Mouse (Mus musculus) CH12.LX (cell line): Measurements from ENCODE around the gene Syngr2. TPM values are rescaled to one million over a fixed set of nuclear protein-coding genes. Genes with fewer than 3 reads are reported as not detected.

Source experiments
- DNase-seq: peaks from one replicate; pipeline ENCODE4 v3.0.0-alpha.2; 2013; ENCODE audit errors: extremely low read depth
- H3K27ac ChIP-seq: 2 replicates; pipeline ENCODE4 v1.5.1; 2012; ENCODE audit warnings: low read depth, mild to moderate bottlenecking, control low read depth, moderate library complexity; ENCODE audit not compliant: insufficient read depth
- H3K27me3 ChIP-seq: replicated peaks from 2 replicates; pipeline ENCODE3; 2012; ENCODE audit warnings: inconsistent platforms
- H3K36me3 ChIP-seq, 2 experiments: replicated peaks in 1 of 2; 2 replicates each; pipeline versions ENCODE3 to v1.6.1; 2012; ENCODE audit warnings: inconsistent platforms in 1 of 2, low read length in 1 of 2, mild to moderate bottlenecking in 1 of 2, mixed read lengths in 1 of 2, moderate library complexity in 1 of 2; ENCODE audit not compliant: control insufficient read depth in 1 of 2, insufficient read depth in 1 of 2
- H3K4me1 ChIP-seq, 2 experiments: 2 replicates each; pipeline ENCODE4 v1.6.1; 2012; ENCODE audit warnings: inconsistent platforms in 1 of 2, moderate library complexity in 1 of 2; ENCODE audit not compliant: insufficient read depth in 2 of 2, control insufficient read depth in 1 of 2
- H3K4me2 ChIP-seq: 2 replicates; pipeline ENCODE4 v1.6.1; 2012; ENCODE audit warnings: low read depth, mild to moderate bottlenecking, control low read depth; ENCODE audit not compliant: poor library complexity, insufficient read depth, severe bottlenecking
- H3K4me3 ChIP-seq, 3 experiments: fragments of 150-350 bp in 1 of 3; sonication (generic) in 1 of 3; replicated peaks in 1 of 3; 2 replicates each; pipeline versions ENCODE3 to v1.5.1; 2011 to 2012; ENCODE audit warnings: low read depth in 2 of 3, low read length in 2 of 3, mild to moderate bottlenecking in 2 of 3, moderate library complexity in 2 of 3, control low read depth in 1 of 3, improper control_type of control experiment in 1 of 3, inconsistent platforms in 1 of 3, mixed read lengths in 1 of 3; ENCODE audit not compliant: poor library complexity in 1 of 3
- H3K79me2 ChIP-seq: replicated peaks from 2 replicates; pipeline ENCODE4 v1.6.1; 2012; ENCODE audit warnings: mild to moderate bottlenecking, moderate library complexity; ENCODE audit not compliant: control insufficient read depth, poor library complexity, insufficient read depth, severe bottlenecking; ENCODE audit errors: extremely low read depth
- H3K9ac ChIP-seq: 2 replicates; pipeline ENCODE4 v1.6.1; 2012; ENCODE audit warnings: low read depth, mild to moderate bottlenecking, control low read depth, moderate library complexity; ENCODE audit not compliant: insufficient read depth
- H3K9me3 ChIP-seq: replicated peaks from 2 replicates; pipeline ENCODE3; 2012; ENCODE audit warnings: low read length, inconsistent platforms, mixed read lengths
- BHLHE40 ChIP-seq: IDR thresholded peaks from 2 replicates; pipeline ENCODE4 v1.6.1; 2011; ENCODE audit warnings: mild to moderate bottlenecking, low read depth, low read length, improper control_type of control experiment
- CHD2 ChIP-seq: IDR thresholded peaks from 2 replicates; pipeline ENCODE4 v1.6.1; 2011; ENCODE audit warnings: low read length, improper control_type of control experiment
- CTCF ChIP-seq, 2 experiments: IDR thresholded peaks in 1 of 2; conservative IDR thresholded peaks in 1 of 2; 2 replicates each; pipeline ENCODE4 v1.5.1; 2011 to 2012; ENCODE audit warnings: low read depth in 2 of 2, low read length in 2 of 2, improper control_type of control experiment in 1 of 2, inconsistent platforms in 1 of 2, mild to moderate bottlenecking in 1 of 2, moderate library complexity in 1 of 2
- E2F4 ChIP-seq: IDR thresholded peaks from 2 replicates; pipeline ENCODE4 v1.6.1; 2011; ENCODE audit warnings: low read depth, low read length, improper control_type of control experiment; ENCODE audit not compliant: insufficient replicate concordance
- ELF1 ChIP-seq: IDR thresholded peaks from 2 replicates; pipeline ENCODE4 v1.6.1; 2014; ENCODE audit warnings: low read depth, mild to moderate bottlenecking, inconsistent platforms, low read length, improper control_type of control experiment
- EP300 ChIP-seq: IDR thresholded peaks from 2 replicates; pipeline ENCODE4 v1.6.1; 2011; ENCODE audit warnings: low read length, improper control_type of control experiment
- ETS1 ChIP-seq: conservative IDR thresholded peaks from 2 replicates; pipeline ENCODE4 v1.6.1; 2012; ENCODE audit warnings: low read depth, mild to moderate bottlenecking, inconsistent platforms, low read length, improper control_type of control experiment, moderate library complexity
- GABPA ChIP-seq: IDR thresholded peaks from 2 replicates; pipeline ENCODE4 v1.6.1; 2012; ENCODE audit warnings: low read depth, low read length, improper control_type of control experiment, inconsistent platforms; ENCODE audit not compliant: insufficient replicate concordance
- HCFC1 ChIP-seq: IDR thresholded peaks from 2 replicates; pipeline ENCODE4 v1.6.1; 2012; ENCODE audit warnings: low read depth, mild to moderate bottlenecking, inconsistent platforms, low read length, improper control_type of control experiment
- IRF4 ChIP-seq: IDR thresholded peaks from 2 replicates; pipeline ENCODE4 v1.6.1; 2014; ENCODE audit warnings: low read depth, mild to moderate bottlenecking, inconsistent platforms, low read length, improper control_type of control experiment
- JUN ChIP-seq: IDR thresholded peaks from 2 replicates; pipeline ENCODE4 v1.6.1; 2011; ENCODE audit warnings: low read depth, mild to moderate bottlenecking, low read length, improper control_type of control experiment, moderate library complexity; ENCODE audit not compliant: insufficient read depth
- JUND ChIP-seq: conservative IDR thresholded peaks from 2 replicates; pipeline ENCODE4 v1.6.1; 2011; ENCODE audit warnings: low read depth, low read length, improper control_type of control experiment
- MAFK ChIP-seq: IDR thresholded peaks from 2 replicates; pipeline ENCODE4 v1.6.1; 2011; ENCODE audit warnings: low read length, improper control_type of control experiment; ENCODE audit not compliant: insufficient replicate concordance
- MAX ChIP-seq: IDR thresholded peaks from 2 replicates; pipeline ENCODE4 v1.6.1; 2011; ENCODE audit warnings: low read length, improper control_type of control experiment
- MAZ ChIP-seq: IDR thresholded peaks from 2 replicates; pipeline ENCODE4 v1.6.1; 2012; ENCODE audit warnings: low read depth, mild to moderate bottlenecking, inconsistent platforms, low read length, improper control_type of control experiment, moderate library complexity
- MEF2A ChIP-seq: IDR thresholded peaks from 2 replicates; pipeline ENCODE4 v1.6.1; 2014; ENCODE audit warnings: low read depth, mild to moderate bottlenecking, inconsistent platforms, low read length, improper control_type of control experiment, borderline replicate concordance
- MXI1 ChIP-seq: IDR thresholded peaks from 2 replicates; pipeline ENCODE4 v1.6.1; 2011; ENCODE audit warnings: mild to moderate bottlenecking, low read depth, low read length, improper control_type of control experiment
- MYC ChIP-seq: IDR thresholded peaks from 2 replicates; pipeline ENCODE4 v1.6.1; 2011; ENCODE audit warnings: low read depth, mild to moderate bottlenecking, improper control_type of control experiment, low read length
- NRF1 ChIP-seq: IDR thresholded peaks from 2 replicates; pipeline ENCODE4 v1.6.1; 2014; ENCODE audit warnings: low read depth, mild to moderate bottlenecking, inconsistent platforms, low read length, improper control_type of control experiment, moderate library complexity
- POLR2A ChIP-seq: IDR thresholded peaks from 2 replicates; pipeline ENCODE4 v1.6.1; 2011; ENCODE audit warnings: low read depth, mild to moderate bottlenecking, improper control_type of control experiment, low read length
- POLR2AphosphoS2 ChIP-seq: IDR thresholded peaks from 2 replicates; pipeline ENCODE4 v1.6.1; 2011; ENCODE audit warnings: low read depth, low read length, improper control_type of control experiment
- RCOR1 ChIP-seq: conservative IDR thresholded peaks from 2 replicates; pipeline ENCODE4 v1.6.1; 2012; ENCODE audit warnings: low read depth, mild to moderate bottlenecking, inconsistent platforms, low read length, improper control_type of control experiment
- SIN3A ChIP-seq: IDR thresholded peaks from 2 replicates; pipeline ENCODE4 v1.6.1; 2012; ENCODE audit warnings: low read length, improper control_type of control experiment, inconsistent platforms
- TCF12 ChIP-seq: IDR thresholded peaks from 2 replicates; pipeline ENCODE4 v1.6.1; 2014; ENCODE audit warnings: low read depth, mild to moderate bottlenecking, inconsistent platforms, low read length, improper control_type of control experiment
- UBTF ChIP-seq: IDR thresholded peaks from 2 replicates; pipeline ENCODE4 v1.6.1; 2012; ENCODE audit warnings: low read depth, mild to moderate bottlenecking, inconsistent platforms, low read length, improper control_type of control experiment, moderate library complexity
- USF2 ChIP-seq: conservative IDR thresholded peaks from 2 replicates; pipeline ENCODE4 v1.6.1; 2011; ENCODE audit warnings: low read depth, low read length, improper control_type of control experiment
- ZKSCAN1 ChIP-seq: IDR thresholded peaks from 2 replicates; pipeline ENCODE4 v1.6.1; 2012; ENCODE audit warnings: low read depth, inconsistent platforms, low read length, improper control_type of control experiment, borderline replicate concordance
- ZMIZ1 ChIP-seq: IDR thresholded peaks from 2 replicates; pipeline ENCODE4 v1.6.1; 2012; ENCODE audit warnings: low read depth, mild to moderate bottlenecking, inconsistent platforms, low read length, improper control_type of control experiment
- ZNF384 ChIP-seq: IDR thresholded peaks from 2 replicates; pipeline ENCODE4 v1.6.1; 2012; ENCODE audit warnings: low read depth, low read length, improper control_type of control experiment, inconsistent platforms
- dilution Hi-C: fragments of 300-500 bp; cut with MboI; formaldehyde crosslinking; loops from 2 replicates; pipeline ENCODE4 v1.14.3; 2020; ENCODE audit warnings: low sequenced_read_pairs; ENCODE audit not compliant: extremely low pct_unique_long_range_greater_than_20kb, extremely low pct_ligation_motif_present
- in situ Hi-C: fragments of 300-500 bp; cut with MboI; formaldehyde crosslinking; loops from 3 replicates; pipeline ENCODE4 v1.14.3; 2019; ENCODE audit warnings: low sequenced_read_pairs, low pct_ligation_motif_present, low pct_unique_long_range_greater_than_20kb, mixed read lengths
- polyA plus RNA-seq: library from polyadenylated mRNA; unstranded; fragments of >175 nt; gene quantifications from 2 replicates; pipeline ENCODE4 v1.2.1, GENCODE M21; 2012; ENCODE audit warnings: low read depth; ENCODE audit not compliant: insufficient read length
- total RNA-seq, 2 experiments: library from RNA; depleted of rRNA; stranded (reverse); fragments of 300-350 nt in 1 of 2; fragments of >200 nt in 1 of 2; gene quantifications; 2 replicates each; pipeline ENCODE4 v1.2.3; 2012 to 2014

The Syngr2 gene
- total and polyA plus RNA-seq, 3 experiments: 409 to 654 (median 553) TPM

DNA sequence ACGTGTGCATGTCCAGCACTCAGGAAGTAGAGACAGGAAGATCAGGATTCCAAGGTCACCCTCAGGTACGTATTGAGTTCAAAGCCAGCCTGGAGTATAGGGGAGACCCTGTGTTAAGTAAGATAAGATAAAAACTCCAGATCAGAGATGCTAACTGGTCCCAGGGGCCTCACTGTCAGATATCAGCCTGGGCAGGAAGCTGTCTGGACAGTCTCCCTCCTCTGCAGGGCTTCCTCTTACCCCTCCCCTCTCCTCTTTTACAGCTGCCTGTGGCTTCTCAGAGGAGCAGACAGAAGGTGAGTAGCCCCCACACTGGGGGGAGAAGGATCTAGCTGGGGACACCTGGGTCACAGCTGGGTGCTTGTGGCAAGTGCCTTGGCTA is 11.3 kb upstream of the Syngr2 start:
- peak; percentile 89 for DNase-seq
- no peaks in the 10 kb centered on the region for H3K27me3 ChIP-seq
- peak overlapping the region; percentile 77 for H3K27ac ChIP-seq
- in situ Hi-C loops (loop anchor here (5.0 kb wide), 1 partner anchor 411 kb away; no protein-coding TSS in a partner anchor), dilution Hi-C loops (no loop called here)
- peak; percentile 86 for TF ChIP-seq EP300
- TF ChIP-seq CTCF (conservative IDR thresholded peaks at IDR 0.05 in 1 of 2, IDR thresholded peaks at IDR 0.05 in 1 of 2; ENCODE audit: low read depth in 2 of 2, low read length in 2 of 2): no peak
- no peak for TF ChIP-seq MAFK
- TF ChIP-seq CHD2: peak; percentile 82
- no peak for TF ChIP-seq POLR2A
- TF ChIP-seq ZMIZ1: peak; percentile 60; the same call in 1 of the 2 replicates
- peak; percentile 91 for TF ChIP-seq ETS1
- TF ChIP-seq BHLHE40: peak; percentile 75
- peak; percentile 65 for TF ChIP-seq ELF1
- peak; percentile 38; the same call in 1 of the 2 replicates for TF ChIP-seq MXI1
- TF ChIP-seq RCOR1: 0 out of 2 replicates have a peak, but pooled peaks have one; percentile 76
- TF ChIP-seq MAX: peak; percentile 45; the same call in 1 of the 2 replicates
- TF ChIP-seq TCF12: peak; percentile 99
- no peak for TF ChIP-seq E2F4
- peak; percentile 81 for TF ChIP-seq MEF2A
- peak; percentile 100 for TF ChIP-seq MAZ
- TF ChIP-seq SIN3A: peak; percentile 63; the same call in 1 of the 2 replicates
- 0 out of 2 replicates have a peak, but pooled peaks have one; percentile 51 for TF ChIP-seq IRF4
- TF ChIP-seq HCFC1: no peak; the same call in 1 of the 2 replicates
- TF ChIP-seq MYC: peak; percentile 55; the same call in 1 of the 2 replicates
- no peaks in the 10 kb centered on the region for H3K9me3 ChIP-seq
- H3K4me1 ChIP-seq: peaks cover 49 to 94% of the 10 kb centered on the region in 2 experiments
- H3K36me3 ChIP-seq: peaks cover 0 to 8% of the 10 kb centered on the region in 2 experiments
- H3K79me2 ChIP-seq: no peaks in the 10 kb centered on the region
- H3K4me3 ChIP-seq: peak overlapping the region in 1 of 3 experiments; percentile 20
- peak overlapping the region; percentile 15; the same call in 1 of the 2 replicates for H3K9ac ChIP-seq
- H3K4me2 ChIP-seq: peak overlapping the region; percentile 33

DNA sequence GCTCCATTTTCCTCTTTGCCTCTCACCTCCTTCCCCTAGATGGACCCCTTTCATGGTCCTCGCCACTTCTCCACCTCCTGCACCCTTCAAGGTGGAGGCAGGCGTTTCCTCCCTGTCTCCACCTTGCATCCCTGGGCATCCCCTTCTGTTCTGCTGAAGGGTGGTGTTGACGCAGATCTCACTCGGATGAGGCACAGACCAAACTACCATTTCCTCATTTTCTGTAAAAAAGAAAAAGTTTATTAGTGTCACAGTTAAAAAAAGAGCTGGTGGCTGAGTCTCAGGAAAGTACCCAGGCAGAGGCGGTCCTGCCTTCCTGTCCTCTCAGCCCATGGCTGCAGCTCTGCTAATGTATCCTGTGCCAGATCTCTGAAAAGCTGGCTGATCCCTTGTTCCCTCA is 10.3 kb upstream of the Syngr2 start:
- peak; percentile 87 for DNase-seq
- Histone ChIP-seq H3K4me1 (peaks cover 49 to 93% of the 10 kb centered on the region in 2 experiments), H3K4me3 (peak overlapping the region in 1 of 3 experiments; percentile 30), H3K36me3 (peaks cover 0 to 14% of the 10 kb centered on the region in 2 experiments), H3K79me2 (no peaks in the 10 kb centered on the region), H3K27me3 (no peaks in the 10 kb centered on the region), H3K9me3 (no peaks in the 10 kb centered on the region), H3K27ac (peak overlapping the region; percentile 86), H3K9ac (peak overlapping the region; percentile 6; the same call in 1 of the 2 replicates), H3K4me2 (peak overlapping the region; percentile 33; the same call in 1 of the 2 replicates)
- in situ Hi-C loops: loop anchor here (5.0 kb wide), 1 partner anchor 412 kb away; no protein-coding TSS in a partner anchor
- dilution Hi-C loops: no loop called here
- no peak for TF ChIP-seq MAFK
- TF ChIP-seq ETS1: peak; percentile 92
- peak; percentile 93 for TF ChIP-seq ZNF384
- TF ChIP-seq POLR2AphosphoS2: no peak
- TF ChIP-seq USF2: no peak
- peak; percentile 88 for TF ChIP-seq BHLHE40
- TF ChIP-seq ZMIZ1: 0 out of 2 replicates have a peak, but pooled peaks have one; percentile 42
- TF ChIP-seq MEF2A: peak; percentile 98
- peak; percentile 70 for TF ChIP-seq ELF1
- peak; percentile 81 for TF ChIP-seq RCOR1
- TF ChIP-seq NRF1: no peak
- TF ChIP-seq GABPA: no peak
- no peak for TF ChIP-seq ZKSCAN1
- peak in 1 of 2 experiments; percentile 24; a peak in 2 of 4 replicates for TF ChIP-seq CTCF (conservative IDR thresholded peaks at IDR 0.05 in 1 of 2, IDR thresholded peaks at IDR 0.05 in 1 of 2; ENCODE audit: low read depth in 2 of 2, low read length in 2 of 2)
- peak; percentile 50; the same call in 1 of the 2 replicates for TF ChIP-seq JUN
- no peak for TF ChIP-seq JUND
- TF ChIP-seq SIN3A: peak; percentile 84
- TF ChIP-seq UBTF: peak; percentile 73; the same call in 1 of the 2 replicates
- TF ChIP-seq MXI1: peak; percentile 48; the same call in 1 of the 2 replicates
- TF ChIP-seq MAX: peak; percentile 15; the same call in 1 of the 2 replicates
